Mouse (Mus musculus) hindlimb bud, embryonic 11.5 days (tissue): Measurements from ENCODE around the gene Ppp2r3c.
"Not testable (repeated sequence)": the region's sequence is repeated elsewhere in the genome, so short reads cannot be mapped to it uniquely, and the experiment has no call there.

Experiments used
- DNase-seq: peaks from one replicate; pipeline ENCODE4 v3.0.0-alpha.2; 2012; ENCODE audit warnings: low read depth, low spot score; ENCODE audit errors: extremely low spot score

Ppp2r3c gene

GRCm38 (mm10) chr12:55302485-55303441 is at the start of gene Ppp2r3c:
Gene Ppp2r3c, minus strand, starts transcription at chr12:55302998.
- DNase-seq, result peak; percentile 94

DNA sequence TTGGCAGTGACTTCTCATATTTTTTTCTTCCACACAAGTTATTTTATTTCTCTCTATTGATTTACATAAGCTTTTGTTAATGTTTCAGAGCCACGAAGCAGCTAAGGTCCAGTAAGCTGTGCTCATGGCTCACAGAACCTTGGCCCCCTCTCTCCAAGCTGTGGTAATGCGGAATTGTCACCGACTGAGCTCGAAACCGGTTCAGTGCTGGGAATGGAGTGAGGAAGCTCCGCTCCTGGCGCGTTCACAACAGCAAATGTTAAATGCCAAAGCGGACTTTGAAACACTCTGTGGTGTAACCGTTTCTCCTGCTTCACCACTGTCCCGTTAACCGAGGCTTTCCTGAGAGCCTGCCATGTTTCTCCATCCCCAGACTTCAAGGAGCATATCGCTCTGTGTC is 41.8 kb upstream of the Ppp2r3c start:
- no peak for DNase-seq

- no peak for DNase-seq
These were observed 41.2 kb upstream of the Ppp2r3c start for GRCm38 (mm10) chr12:55343998-55344397.

GRCm38 (mm10) chr12:55343045-55343444 is 40.2 kb upstream of the Ppp2r3c start:
- not testable (repeated sequence) for DNase-seq

- DNase-seq, result not testable (repeated sequence)
These were observed 35.7 kb upstream of the Ppp2r3c start for GRCm38 (mm10) chr12:55338490-55338889.

GRCm38 (mm10) chr12:55333662-55334061 is 30.9 kb upstream of the Ppp2r3c start:
- DNase-seq, result no peak

- no peak for DNase-seq
These were observed 26.6 kb upstream of the Ppp2r3c start for GRCm38 (mm10) chr12:55329351-55329750.

DNA sequence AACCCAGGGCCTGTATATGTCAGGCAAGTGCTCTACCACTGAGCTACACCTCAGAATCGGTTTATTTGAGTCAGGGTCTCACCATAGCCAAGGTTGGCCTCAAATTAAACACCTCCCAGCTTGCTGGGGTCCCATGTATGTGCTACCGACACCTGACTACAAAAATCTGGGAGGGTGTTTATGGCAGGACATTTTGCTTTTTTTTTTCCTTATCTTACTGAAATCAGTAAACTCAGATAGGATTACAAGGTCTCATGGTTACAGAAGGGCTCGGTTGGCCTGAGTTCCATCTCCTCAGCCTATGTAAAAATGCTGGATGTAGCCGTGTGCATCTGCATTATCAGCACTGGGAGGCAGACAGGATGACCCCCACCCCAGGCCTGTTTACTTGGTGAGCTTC is 26.0 kb upstream of the Ppp2r3c start:
- DNase-seq, result no peak

- no peak for DNase-seq
These were observed 22.9 kb upstream of the Ppp2r3c start for GRCm38 (mm10) chr12:55325702-55326101.

DNA sequence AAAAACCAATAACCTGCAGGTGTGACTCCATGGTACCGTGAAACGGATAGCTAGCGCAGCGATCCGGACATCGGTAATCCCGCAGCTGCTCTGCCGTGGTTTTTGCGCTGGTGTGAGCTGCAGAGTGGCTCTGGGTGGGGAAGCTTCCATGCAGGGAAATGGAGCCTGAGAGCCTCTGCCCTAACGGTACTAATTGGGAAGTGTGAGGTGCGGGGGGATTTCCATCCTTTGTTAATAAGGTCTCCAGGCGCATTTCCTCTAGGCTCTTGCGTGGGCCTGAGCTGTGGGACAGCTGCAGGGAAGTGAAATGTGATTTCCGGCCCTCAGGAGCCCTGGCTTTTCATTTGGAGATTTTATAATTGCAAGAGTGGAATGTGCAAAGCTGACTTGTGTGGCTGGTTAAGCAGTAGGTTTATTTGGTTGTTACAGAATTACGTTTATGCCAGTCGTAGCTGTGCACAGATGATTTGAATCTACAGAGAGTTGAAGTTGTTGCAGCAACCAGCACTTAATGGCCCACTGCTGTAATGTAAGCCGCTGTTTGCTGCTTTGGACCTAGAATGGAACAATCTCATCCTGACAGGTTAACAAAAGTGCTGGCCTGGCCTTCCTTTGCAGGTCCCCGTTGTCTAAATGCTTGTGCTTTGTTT is 19.0 kb upstream of the Ppp2r3c start:
- DNase-seq, result no peak

DNA sequence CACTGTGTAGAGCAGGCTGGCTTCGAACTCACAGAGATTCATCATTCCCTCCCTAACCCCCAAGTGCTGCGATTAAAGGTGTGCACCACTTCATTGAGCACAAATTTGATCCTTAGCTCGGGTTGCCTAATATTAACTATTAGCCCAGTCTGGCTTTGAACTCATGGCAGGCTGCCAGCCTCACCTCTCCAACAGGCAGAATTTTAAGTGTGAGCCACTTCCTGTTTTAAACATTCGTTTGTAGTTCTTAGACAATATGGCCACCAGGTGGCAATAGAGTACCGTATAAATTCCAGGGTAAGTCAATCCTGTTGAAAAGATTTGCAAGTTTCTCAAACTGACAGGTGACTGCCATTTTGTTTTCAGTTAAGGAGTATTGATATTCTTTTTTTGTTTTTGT is 12.4 kb upstream of the Ppp2r3c start:
- peak; percentile 80 for DNase-seq

- DNase-seq, result no peak
These were observed 11.1 kb upstream of the Ppp2r3c start for GRCm38 (mm10) chr12:55313901-55314300.

GRCm38 (mm10) chr12:55311841-55312240 is 9.0 kb upstream of the Ppp2r3c start:
- no peak for DNase-seq

DNA sequence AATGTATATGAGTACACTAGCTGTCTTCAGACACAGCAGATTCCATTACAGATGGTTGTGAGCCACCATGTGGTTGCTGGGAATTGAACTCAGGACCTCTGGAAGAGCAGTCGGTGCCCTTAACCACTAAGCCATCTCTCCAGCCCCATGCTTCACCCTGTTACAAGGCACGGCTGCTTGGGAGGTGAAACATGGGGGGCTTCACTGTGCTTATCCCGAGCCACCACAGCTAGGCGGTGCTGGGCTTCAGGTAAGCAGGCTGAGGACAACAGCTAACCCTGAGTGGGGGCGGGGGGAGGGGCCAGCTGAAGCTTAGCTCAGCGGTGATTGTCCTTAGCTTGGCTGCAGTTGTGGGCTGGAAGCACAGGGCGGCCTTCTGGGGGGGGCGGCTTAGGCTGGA is 6.7 kb upstream of the Ppp2r3c start:
- DNase-seq, result no peak

DNA sequence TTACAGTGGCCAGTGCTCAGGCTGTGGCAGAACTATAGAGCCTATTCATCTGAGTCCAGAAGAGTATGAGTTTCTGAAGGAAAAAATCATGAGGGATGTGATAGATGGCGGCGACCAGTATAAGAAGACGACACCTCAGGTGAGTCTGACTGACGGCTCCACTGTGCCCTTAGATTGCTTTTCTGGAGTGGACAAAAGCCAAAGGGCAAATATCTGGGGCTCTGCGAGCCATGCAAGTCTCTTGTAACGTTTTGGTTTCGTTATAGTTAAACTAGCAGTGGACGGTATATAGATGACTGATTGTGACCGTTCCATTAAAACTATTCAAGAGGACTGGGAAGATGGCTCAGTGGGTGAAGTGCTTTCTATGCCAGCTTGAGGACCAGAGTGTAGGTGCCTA is 5.9 kb upstream of the Ppp2r3c start:
- DNase-seq, result no peak

DNA sequence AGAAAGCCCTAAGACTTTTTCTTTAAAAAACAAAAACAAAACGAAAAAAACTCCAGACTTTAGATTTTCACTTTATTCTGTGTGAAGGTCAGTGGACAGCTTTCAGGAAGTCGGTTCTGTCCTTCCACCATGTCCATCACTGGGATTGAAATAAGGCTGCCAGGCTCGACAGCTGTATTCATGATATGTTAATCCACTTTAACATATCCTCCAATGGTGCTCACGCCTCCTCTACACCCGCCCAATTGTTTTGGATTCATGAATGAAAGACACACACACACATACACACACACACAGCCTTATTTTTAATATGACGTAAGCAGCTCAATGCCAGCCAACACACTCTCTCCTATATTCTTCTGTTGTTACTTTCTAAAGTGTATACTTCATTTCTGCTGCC is 4.8 kb upstream of the Ppp2r3c start:
- no peak for DNase-seq

- DNase-seq, result no peak
These were observed 3.6 kb upstream of the Ppp2r3c start for GRCm38 (mm10) chr12:55306371-55306770.

DNA sequence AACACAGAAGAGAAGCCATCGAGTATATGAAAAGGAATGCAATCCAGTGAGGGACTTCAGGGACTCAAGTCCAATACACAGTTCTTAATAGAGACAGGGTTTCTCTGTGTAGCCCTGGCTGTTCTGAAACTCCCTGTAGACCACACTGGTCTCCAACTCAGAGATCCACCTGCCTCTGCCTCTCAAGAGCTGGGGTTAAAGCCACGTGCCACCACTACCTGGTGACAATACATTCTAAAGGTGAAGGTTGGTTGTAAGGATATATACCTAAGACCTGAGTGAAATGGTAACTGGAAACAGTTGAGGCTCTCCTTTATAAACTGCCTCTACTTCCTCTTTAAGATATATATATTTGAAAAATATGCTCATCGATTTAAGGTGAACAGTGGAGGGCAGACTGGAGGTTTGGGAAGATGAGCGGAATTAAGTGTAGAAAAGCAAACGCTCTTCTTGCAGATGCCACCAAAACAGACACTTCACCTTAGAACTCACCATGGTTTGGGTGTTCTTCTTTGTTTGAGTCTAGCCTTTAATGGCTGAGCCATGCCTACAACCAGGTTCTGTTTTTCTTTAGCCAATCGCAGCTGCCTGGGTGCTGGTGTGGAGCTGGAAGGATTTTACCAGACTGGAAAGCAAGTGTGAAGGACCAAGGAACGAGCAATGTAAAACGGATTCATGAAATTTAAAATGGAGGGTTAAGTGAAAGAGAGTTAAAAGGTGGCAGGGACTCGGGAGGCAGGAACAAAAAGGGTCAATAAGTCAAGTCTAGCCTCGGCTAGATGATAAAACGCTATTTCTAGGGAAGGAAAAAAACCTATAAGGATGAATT is 1.1 kb downstream of the Ppp2r3c start:
- DNase-seq, result no peak

GRCm38 (mm10) chr12:55300820-55301351 is 1.9 kb downstream of the Ppp2r3c start:
- no peak for DNase-seq

GRCm38 (mm10) chr12:55299336-55299735 is 3.5 kb downstream of the Ppp2r3c start, which contains the start of gene 1110008L16Rik:
Gene 1110008L16Rik, plus strand, starts transcription at chr12:55299577.
- no peak for DNase-seq

DNA sequence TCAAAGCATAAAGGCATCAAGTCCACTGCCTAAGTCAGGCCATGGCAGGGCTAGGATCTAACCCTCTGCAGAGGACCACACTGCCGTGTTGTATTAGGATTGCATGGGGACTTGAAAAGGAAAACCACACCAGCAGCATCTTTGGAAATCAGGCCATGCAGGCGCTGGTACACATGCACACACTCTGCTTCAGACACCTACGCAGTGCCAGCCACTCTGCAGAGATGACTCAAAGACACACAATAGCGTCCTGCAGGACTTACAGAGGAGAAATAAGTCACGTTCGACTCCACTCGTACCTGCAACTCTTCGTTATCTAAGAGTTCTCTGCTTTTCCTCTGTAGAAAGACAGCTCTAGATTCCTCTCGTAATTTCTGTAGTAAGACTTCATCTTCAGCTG is 4.7 kb downstream of the Ppp2r3c start:
- DNase-seq, result no peak
